Mouse (Mus musculus) hindbrain, embryonic 12.5 days (tissue): ENCODE measurements at regions not wholly inside any gene's neighbourhood (a gene's known extent, or its start where the extent isn't known, plus 50 kb on each side); places are given as distances from the start of the nearest gene placed in this dataset.

Source experiments
- ATAC-seq: fragments of 200-750 bp; cut with Nextera tagmentation; 2 replicates; pipeline ENCODE4 v1.8.0; 2017; ENCODE audit warnings: moderate TSS enrichment; ENCODE audit not compliant: low FRiP score
- H3K27ac ChIP-seq: fragments of 300-500 bp; sonication (generic); 2 replicates; pipeline ENCODE4 v1.5.1; 2016; ENCODE audit warnings: mild to moderate bottlenecking
- H3K27me3 ChIP-seq: fragments of 300-500 bp; sonication (generic); 2 replicates; pipeline ENCODE4 v1.6.1; 2016; ENCODE audit warnings: mild to moderate bottlenecking
- H3K36me3 ChIP-seq: fragments of 300-500 bp; sonication (generic); 2 replicates; pipeline ENCODE4 v1.6.1; 2016; ENCODE audit warnings: mild to moderate bottlenecking
- H3K4me1 ChIP-seq: fragments of 300-500 bp; sonication (generic); 2 replicates; pipeline ENCODE4 v1.6.1; 2016
- H3K4me2 ChIP-seq: fragments of 300-500 bp; sonication (generic); replicated peaks from 2 replicates; pipeline ENCODE4 v1.6.1; 2016; ENCODE audit warnings: mild to moderate bottlenecking
- H3K4me3 ChIP-seq: fragments of 300-500 bp; sonication (generic); 2 replicates; pipeline ENCODE4 v1.5.1; 2016; ENCODE audit warnings: mild to moderate bottlenecking
- H3K9ac ChIP-seq: fragments of 300-500 bp; sonication (generic); 2 replicates; pipeline ENCODE4 v1.6.1; 2016; ENCODE audit warnings: mild to moderate bottlenecking, moderate library complexity
- H3K9me3 ChIP-seq: fragments of 300-500 bp; sonication (generic); replicated peaks from 2 replicates; pipeline ENCODE4 v1.6.1; 2016; ENCODE audit warnings: mild to moderate bottlenecking
- WGBS: fragments of 180-500 bp; shearing (Covaris S2); methylation state at CpG from one replicate; pipeline ENCODE4 v1.1.7; 2016; 5-methylcytosine and 5-hydroxymethylcytosine counted together

DNA sequence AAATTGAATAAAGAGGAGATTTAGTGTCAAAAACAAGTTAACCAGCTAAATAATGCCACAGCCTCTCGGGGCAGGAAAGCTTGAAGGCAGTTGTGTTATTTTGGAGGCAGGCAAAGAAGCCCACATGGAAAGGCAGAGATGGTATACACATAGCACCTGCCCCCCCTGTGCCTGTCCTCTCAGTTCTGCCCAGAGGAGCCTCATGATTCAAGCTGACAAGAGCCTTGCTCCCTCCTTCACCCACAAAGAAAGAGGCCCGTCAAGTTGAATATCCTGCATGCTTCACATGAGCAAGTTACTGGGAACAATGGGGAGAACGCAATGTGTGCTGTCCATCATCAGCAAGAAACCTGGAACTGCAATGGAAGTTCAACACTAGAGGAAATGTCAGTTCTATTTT, 398.2 kb upstream of the Zic4 start:
- H3K36me3 ChIP-seq, result no peaks in the 10 kb centered on the region
- no peaks in the 10 kb centered on the region for H3K27me3 ChIP-seq
- H3K4me3 ChIP-seq, result no peak overlapping the region
- WGBS, result 28% methylated on average over 3 of the region's 3 CpGs
- H3K9me3 ChIP-seq, result no peaks in the 10 kb centered on the region
- no peaks in the 10 kb centered on the region for H3K4me1 ChIP-seq
- no peak overlapping the region for H3K27ac ChIP-seq
- no peak overlapping the region for H3K4me2 ChIP-seq
- no peak for ATAC-seq
- H3K9ac ChIP-seq, result no peak overlapping the region

DNA sequence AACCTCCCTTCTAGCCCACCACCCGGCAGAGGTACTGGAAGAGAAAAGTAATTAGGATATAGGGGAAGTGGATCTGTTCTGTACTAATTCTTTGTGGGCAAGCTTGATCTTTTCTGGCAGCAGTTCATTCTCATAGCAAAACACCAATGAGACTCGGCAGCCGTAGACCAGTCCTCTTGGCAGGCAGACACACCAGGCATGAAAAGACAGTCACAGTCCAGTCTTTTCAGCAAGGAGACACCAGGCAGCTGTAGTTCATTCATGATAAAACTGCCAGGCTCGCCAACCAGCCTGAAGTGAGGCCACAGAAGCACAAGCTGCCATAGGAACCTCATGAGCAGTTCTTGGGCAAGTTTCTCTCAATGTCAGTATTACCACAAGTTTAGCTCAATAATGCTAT, 383.5 kb upstream of the Zic4 start:
- Histone ChIP-seq H3K27ac (no peak overlapping the region), H3K36me3 (no peaks in the 10 kb centered on the region), H3K9ac (no peak overlapping the region), H3K4me2 (no peak overlapping the region), H3K9me3 (no peaks in the 10 kb centered on the region), H3K4me1 (no peaks in the 10 kb centered on the region), H3K4me3 (no peak overlapping the region), H3K27me3 (no peaks in the 10 kb centered on the region)
- WGBS, result 84% methylated on average over 4 of the region's 4 CpGs
- no peak for ATAC-seq

DNA sequence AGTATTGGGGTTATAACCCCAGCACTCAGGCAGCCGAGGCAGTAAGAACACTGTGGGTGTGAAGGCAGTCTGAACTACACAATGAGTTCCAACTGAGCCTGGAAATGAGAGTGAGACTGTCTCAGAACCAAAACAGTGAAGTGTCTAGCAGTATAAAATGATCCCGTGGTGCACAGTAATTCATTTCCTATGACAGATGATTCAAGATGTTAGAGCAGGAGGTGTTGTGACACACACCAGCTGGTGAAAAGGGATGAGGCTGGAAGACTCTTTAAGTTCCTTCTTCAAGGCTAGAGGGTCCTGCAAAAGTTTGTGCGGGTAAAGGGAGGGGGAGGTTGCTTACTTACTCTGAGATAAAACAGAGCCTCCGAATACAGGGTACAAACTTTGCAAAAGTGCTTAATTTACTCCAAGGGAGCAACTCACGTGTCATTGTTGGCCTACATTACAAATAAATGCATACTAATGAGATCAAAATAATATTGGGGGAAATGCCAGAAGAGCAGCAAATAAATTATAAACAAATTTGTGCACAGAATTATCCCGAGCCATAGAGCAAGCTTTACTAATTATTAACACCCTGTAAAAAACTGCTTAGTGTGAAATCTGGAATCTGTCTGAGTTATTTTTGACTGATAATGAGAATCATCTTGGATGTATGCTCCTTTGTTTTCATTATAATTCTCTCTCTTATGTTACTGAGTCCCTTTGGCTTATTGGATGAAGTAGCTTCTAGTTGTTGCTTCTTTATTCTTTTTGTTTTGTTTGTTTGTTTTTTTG, 382.0 kb upstream of the Zic4 start:
- H3K4me1 ChIP-seq, result no peaks in the 10 kb centered on the region
- no peaks in the 10 kb centered on the region for H3K9me3 ChIP-seq
- H3K9ac ChIP-seq, result no peak overlapping the region
- H3K4me3 ChIP-seq, result no peak overlapping the region
- H3K27me3 ChIP-seq, result no peaks in the 10 kb centered on the region
- no peak for ATAC-seq
- no peak overlapping the region for H3K4me2 ChIP-seq
- no peaks in the 10 kb centered on the region for H3K36me3 ChIP-seq
- H3K27ac ChIP-seq, result no peak overlapping the region
- WGBS, result 76% methylated on average over 6 of the region's 6 CpGs

DNA sequence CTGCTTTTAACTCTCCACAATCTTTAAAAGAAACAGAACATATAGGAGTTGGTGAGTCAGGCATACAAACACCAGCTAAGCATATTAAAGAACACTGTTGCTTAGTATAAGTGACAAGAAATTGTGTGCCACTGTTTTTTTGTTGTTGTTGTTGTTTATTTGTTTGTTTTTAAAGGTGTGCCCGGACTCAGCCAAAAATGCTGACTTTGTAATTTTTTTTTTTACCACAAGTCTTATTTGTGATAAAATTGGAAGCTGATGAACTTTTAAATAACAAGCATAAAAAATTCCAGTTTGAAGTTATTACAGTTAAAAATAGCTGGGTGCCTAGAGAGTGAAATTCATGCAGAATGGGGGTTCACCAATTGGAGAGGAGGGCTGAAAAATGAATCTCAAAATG, 363.0 kb upstream of the Zic4 start:
- Histone ChIP-seq H3K4me1 (no peaks in the 10 kb centered on the region), H3K27ac (no peak overlapping the region), H3K9me3 (no peaks in the 10 kb centered on the region), H3K4me3 (no peak overlapping the region), H3K4me2 (no peak overlapping the region), H3K9ac (no peak overlapping the region), H3K27me3 (no peaks in the 10 kb centered on the region), H3K36me3 (no peaks in the 10 kb centered on the region)
- 88% methylated on average over 1 of the region's 1 CpGs for WGBS
- ATAC-seq, result no peak

DNA sequence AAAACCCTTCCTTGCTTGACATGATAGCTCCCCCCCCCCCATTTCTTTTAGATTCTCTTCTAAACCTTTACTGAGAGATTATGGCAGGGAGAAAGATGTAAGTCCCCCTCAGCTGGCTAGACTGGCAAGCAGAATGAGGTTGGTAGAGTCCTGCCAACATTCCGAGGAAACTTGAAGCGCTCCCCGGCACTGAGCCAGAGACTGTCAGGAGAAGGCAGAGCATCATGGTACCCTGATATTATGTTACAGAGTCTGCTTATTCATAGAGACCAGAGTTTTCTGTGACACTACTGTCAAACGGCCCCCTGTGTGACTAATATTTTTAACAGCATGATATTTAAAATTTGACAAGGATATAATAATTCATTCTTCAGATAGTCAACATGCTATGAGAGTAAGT, 358.0 kb upstream of the Zic4 start:
- Histone ChIP-seq H3K4me3 (no peak overlapping the region), H3K9me3 (no peaks in the 10 kb centered on the region), H3K9ac (no peak overlapping the region), H3K4me2 (no peak overlapping the region), H3K27me3 (no peaks in the 10 kb centered on the region), H3K4me1 (no peaks in the 10 kb centered on the region), H3K36me3 (no peaks in the 10 kb centered on the region), H3K27ac (no peak overlapping the region)
- ATAC-seq, result no peak
- WGBS, result 68% methylated on average over 4 of the region's 4 CpGs

DNA sequence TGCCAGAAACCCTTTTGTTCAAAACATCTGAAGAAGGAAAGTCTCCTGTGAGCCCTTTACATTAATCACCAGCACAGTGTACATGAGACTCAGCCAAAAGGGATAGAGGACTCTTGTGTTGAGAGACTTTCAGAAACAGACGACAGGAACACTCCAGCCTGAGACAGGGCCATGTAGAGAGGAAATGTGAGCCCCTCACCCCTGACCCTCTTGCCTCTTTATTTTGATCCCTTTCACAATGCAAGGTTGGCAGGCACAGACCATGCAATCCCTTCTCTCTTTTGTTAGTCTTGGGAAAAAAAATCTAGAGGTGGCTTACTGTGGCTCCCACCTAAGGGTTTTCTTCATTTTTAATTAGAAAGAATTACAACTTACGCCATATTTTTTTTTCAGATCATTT, 321.7 kb upstream of the Zic4 start:
- H3K9ac ChIP-seq, result no peak overlapping the region
- no peaks in the 10 kb centered on the region for H3K9me3 ChIP-seq
- H3K27me3 ChIP-seq, result no peaks in the 10 kb centered on the region
- no peak overlapping the region for H3K27ac ChIP-seq
- no peak overlapping the region for H3K4me2 ChIP-seq
- no peak overlapping the region for H3K4me3 ChIP-seq
- WGBS, result 17% methylated on average over 2 of the region's 2 CpGs
- ATAC-seq, result no peak
- H3K36me3 ChIP-seq, result no peaks in the 10 kb centered on the region
- no peaks in the 10 kb centered on the region for H3K4me1 ChIP-seq

DNA sequence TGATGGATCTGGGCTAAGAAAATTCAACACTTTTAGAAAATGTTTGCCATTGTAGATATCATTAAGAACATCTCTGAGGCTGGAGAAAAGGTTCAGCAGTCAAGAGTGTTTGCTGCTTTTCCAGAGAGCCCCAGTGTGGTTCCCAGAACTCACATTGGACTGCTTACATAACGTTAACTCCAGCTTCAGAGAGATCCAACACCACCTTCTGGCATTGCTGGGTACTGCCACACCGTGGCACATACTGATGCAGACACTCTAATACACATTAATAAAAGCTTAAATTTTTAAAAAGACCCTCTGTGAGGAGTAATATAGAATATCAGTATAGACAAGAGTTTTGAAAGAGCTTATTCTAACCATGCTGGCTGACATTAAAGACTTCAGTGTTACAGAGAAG, 313.6 kb upstream of the Zic4 start:
- Histone ChIP-seq H3K27me3 (no peaks in the 10 kb centered on the region), H3K9ac (no peak overlapping the region), H3K27ac (no peak overlapping the region), H3K4me3 (no peak overlapping the region), H3K4me2 (no peak overlapping the region), H3K36me3 (no peaks in the 10 kb centered on the region), H3K9me3 (no peaks in the 10 kb centered on the region), H3K4me1 (no peaks in the 10 kb centered on the region)
- no peak for ATAC-seq
- WGBS, result 42% methylated on average over 2 of the region's 2 CpGs

DNA sequence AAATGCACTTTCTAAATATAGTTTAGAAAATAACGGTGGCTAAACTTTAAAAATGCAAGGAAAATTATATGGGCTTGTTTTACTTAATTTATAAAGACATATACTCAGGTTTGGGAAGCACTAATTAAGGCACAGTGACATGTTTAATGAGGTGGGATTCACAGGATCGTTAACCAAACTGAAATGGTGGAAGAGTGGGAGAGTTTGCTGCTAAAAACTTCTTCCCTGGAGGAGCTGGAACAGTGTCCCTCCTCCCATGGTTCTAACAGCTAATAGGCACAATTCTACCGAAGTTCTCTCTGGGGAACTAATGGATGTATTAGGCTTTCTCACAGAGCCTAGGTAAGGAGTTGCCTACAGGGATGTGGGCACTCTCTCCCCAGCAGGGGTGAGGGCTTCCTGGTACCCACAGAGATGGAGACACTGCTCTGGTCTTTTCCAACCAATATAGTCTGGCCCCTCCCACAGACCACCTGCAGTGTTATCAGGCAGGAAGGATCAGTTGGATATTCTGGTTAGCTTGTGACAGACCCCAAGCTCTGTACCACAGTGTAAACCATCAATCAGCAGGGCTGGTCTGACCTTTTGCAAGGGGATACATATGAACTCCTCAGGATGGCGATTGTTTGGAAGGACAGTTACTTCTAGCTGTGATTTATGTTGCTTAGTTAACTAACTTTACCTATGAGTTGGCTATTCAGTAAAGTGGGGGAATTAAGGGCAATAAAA, 309.0 kb upstream of the Zic4 start:
- no peaks in the 10 kb centered on the region for H3K36me3 ChIP-seq
- 63% methylated on average over 4 of the region's 4 CpGs for WGBS
- no peak overlapping the region for H3K4me2 ChIP-seq
- no peak overlapping the region for H3K4me3 ChIP-seq
- no peak overlapping the region for H3K27ac ChIP-seq
- H3K27me3 ChIP-seq, result no peaks in the 10 kb centered on the region
- H3K9me3 ChIP-seq, result no peaks in the 10 kb centered on the region
- no peak; the same call in 1 of the 2 replicates for ATAC-seq
- H3K4me1 ChIP-seq, result no peaks in the 10 kb centered on the region
- H3K9ac ChIP-seq, result no peak overlapping the region

DNA sequence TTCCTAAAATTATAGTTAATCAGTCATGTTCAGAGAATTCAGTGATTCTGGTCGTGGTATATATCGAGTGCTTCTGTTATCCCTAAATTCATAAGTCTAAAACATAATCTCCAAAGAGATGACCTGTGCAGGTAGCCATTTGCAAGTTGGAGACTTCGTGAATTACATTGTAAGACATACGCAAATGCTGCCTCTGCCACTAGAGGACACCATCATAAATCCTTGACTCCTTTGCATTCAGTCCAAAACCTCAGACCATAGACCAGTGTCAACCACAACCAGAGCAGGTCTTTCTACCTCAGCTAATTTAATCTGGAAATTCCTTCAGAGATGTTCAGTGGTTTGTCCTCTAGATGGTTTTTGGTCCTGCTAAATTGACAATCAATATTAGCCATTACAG, 302.8 kb upstream of the Zic4 start:
- Histone ChIP-seq H3K9ac (no peak overlapping the region), H3K4me2 (no peak overlapping the region), H3K9me3 (no peaks in the 10 kb centered on the region), H3K4me1 (no peaks in the 10 kb centered on the region), H3K27ac (no peak overlapping the region), H3K4me3 (no peak overlapping the region), H3K27me3 (no peaks in the 10 kb centered on the region), H3K36me3 (no peaks in the 10 kb centered on the region)
- WGBS, result 74% methylated on average over 4 of the region's 4 CpGs
- no peak for ATAC-seq

DNA sequence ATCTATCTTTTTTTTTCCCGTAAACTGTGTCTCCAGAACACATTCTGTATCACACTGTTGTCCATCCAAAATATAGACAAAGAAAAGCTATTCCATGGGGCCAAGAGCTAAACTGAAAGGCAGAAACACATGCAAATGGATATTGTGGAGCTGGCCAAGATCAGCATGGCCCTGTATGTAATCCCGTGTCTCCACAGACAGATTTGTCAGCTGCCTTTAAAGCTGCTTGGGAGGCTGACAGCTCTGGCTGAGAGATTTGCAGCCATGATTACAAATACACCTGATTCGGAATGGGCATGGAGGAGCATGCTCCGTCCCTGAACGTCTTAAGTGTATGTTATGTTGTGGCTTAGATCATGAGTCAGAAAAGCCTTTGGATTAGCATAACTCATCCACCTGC, 292.7 kb upstream of the Zic4 start:
- Histone ChIP-seq H3K9ac (no peak overlapping the region), H3K36me3 (no peaks in the 10 kb centered on the region), H3K27ac (no peak overlapping the region), H3K4me2 (no peak overlapping the region), H3K4me3 (no peak overlapping the region), H3K4me1 (no peaks in the 10 kb centered on the region), H3K27me3 (no peaks in the 10 kb centered on the region), H3K9me3 (no peaks in the 10 kb centered on the region)
- WGBS, result 86% methylated on average over 5 of the region's 5 CpGs
- ATAC-seq, result no peak

DNA sequence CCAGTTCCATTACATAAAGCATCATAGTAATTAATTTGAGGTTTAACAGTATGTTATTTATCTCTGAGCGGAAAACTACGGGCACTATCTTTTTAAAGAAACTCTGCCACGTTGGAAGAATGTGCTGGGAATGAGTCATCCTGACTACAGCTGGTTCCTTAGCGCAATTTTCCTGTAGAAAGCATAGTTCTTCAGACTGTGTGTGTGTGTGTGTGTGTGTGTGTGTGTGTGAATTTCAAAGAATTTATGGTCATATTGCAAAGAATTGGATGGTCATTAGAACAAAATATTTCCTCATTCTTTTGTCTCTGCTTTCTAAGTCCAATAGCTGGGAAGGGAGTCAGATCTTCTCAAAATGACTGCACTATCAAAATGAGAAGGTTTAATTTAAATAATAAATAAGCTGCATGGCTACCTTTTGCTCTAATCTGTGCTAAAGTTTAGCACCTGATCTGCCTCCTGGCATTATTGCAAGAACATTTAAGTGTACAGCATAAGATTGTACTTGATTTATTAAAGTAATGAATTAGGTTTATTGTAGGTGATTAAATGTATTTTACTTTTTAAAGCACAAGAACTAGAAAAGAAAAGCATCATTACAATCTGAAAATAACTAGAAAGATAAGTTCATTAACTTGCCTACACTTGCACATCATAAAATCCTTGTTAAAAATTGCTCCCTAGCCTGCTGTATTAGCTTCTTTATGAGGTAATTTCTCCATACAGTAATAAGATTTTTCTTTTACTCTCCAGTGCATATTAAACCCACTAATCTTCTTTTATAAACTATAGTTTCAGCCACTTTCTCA, 288.6 kb upstream of the Zic4 start:
- H3K9me3 ChIP-seq, result no peaks in the 10 kb centered on the region
- 86% methylated on average over 4 of the region's 4 CpGs for WGBS
- H3K36me3 ChIP-seq, result no peaks in the 10 kb centered on the region
- H3K4me3 ChIP-seq, result no peak overlapping the region
- ATAC-seq, result no peak
- H3K27me3 ChIP-seq, result no peaks in the 10 kb centered on the region
- H3K4me1 ChIP-seq, result no peaks in the 10 kb centered on the region
- H3K27ac ChIP-seq, result no peak overlapping the region
- H3K9ac ChIP-seq, result no peak overlapping the region
- H3K4me2 ChIP-seq, result no peak overlapping the region

DNA sequence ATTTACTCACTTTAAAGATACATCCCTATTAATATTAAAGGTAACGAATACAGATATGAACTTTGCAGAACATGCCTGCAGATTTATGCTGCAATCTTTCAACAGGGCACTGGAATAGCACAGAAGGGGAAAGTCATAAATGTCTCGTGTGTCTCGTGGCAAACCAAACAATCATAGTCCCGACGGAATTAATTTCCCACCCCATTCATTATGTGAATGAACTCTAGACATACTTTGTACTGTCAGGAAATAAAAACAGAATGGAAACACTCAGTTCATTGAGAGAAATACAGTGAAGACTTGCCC, 288.1 kb upstream of the Zic4 start:
- H3K4me2 ChIP-seq, result no peak overlapping the region
- H3K9ac ChIP-seq, result no peak overlapping the region
- H3K4me3 ChIP-seq, result no peak overlapping the region
- no peak overlapping the region for H3K27ac ChIP-seq
- H3K36me3 ChIP-seq, result no peaks in the 10 kb centered on the region
- no peaks in the 10 kb centered on the region for H3K9me3 ChIP-seq
- no peaks in the 10 kb centered on the region for H3K27me3 ChIP-seq
- H3K4me1 ChIP-seq, result no peaks in the 10 kb centered on the region
- ATAC-seq, result no peak
- WGBS, result 54% methylated on average over 5 of the region's 5 CpGs
